In genomic region chr12:52038352-52038751, GRCm38 (mm10) we compare ENCODE assay signal across 12 mouse cellular contexts. TPM values are rescaled to one million over a fixed set of nuclear protein-coding genes. Genes with fewer than 3 reads are reported as not detected.
DNase-seq lines count a peak whose midpoint lies in the region; ATAC-seq lines count a peak whose summit lies in the region.
"Had no signal": no experiment of that assay in that cellular context is flagged by ENCODE, and none has a peak within 500 bp of the region (broad histone marks: within the 10 kb centered on the region; RNA-seq: fewer than 3 reads in every experiment).

No protein-coding gene starts in this region.

- no peaks in the 10 kb centered on the region for H3K27me3 ChIP-seq in intestine, embryonic 14.5 days (replicated peaks; ENCODE audit: control insufficient read depth, insufficient read depth, low read length)
- H3K27me3 ChIP-seq in intestine, embryonic 16.5 days (replicated peaks; ENCODE audit: control insufficient read depth, insufficient read depth, low read length) = no peaks in the 10 kb centered on the region
- H3K27me3 ChIP-seq: neural tube, embryonic 12.5 days had no signal

- peak; percentile 40; the same call in 1 of the 2 replicates for ATAC-seq in intestine, embryonic 14.5 days (replicated peaks; ENCODE audit: low FRiP score, low TSS enrichment, low read depth)
- no peak; the same call in 1 of the 2 replicates for ATAC-seq in intestine, embryonic 16.5 days
- ATAC-seq in CD4-positive, CD25-positive, alpha-beta regulatory T cell, adult 4 months = peak; percentile 43
- ATAC-seq in megakaryocyte-erythroid progenitor cell, adult 5-6 weeks (replicated peaks; ENCODE audit: low FRiP score, low TSS enrichment, poor library complexity, severe bottlenecking) = peak; percentile 68

- no peaks in the 10 kb centered on the region for H3K36me3 ChIP-seq in intestine, embryonic 14.5 days (ENCODE audit: control insufficient read depth, insufficient read depth, low read length)
- no peaks in the 10 kb centered on the region for H3K36me3 ChIP-seq in intestine, embryonic 16.5 days (ENCODE audit: control insufficient read depth, insufficient read depth, low read length)
- H3K36me3 ChIP-seq: neural tube, embryonic 12.5 days had no signal

- no peak overlapping the region for H3K4me2 ChIP-seq in intestine, embryonic 14.5 days (ENCODE audit: low read length)
- no peak overlapping the region for H3K4me2 ChIP-seq in intestine, embryonic 16.5 days (ENCODE audit: low read depth, low read length)
- H3K4me2 ChIP-seq: neural tube, embryonic 12.5 days had no signal

- no peak overlapping the region for H3K9ac ChIP-seq in intestine, embryonic 14.5 days (ENCODE audit: low read length)
- no peak overlapping the region for H3K9ac ChIP-seq in intestine, embryonic 16.5 days (ENCODE audit: low read depth, low read length)
- H3K9ac ChIP-seq: neural tube, embryonic 12.5 days had no signal

- intact Hi-C loops in gastrocnemius, postnatal 36 days (cut with DNase I) = no loop called here

- H3K4me1 ChIP-seq in intestine, embryonic 14.5 days (replicated peaks; ENCODE audit: control insufficient read depth, insufficient read depth, low read length) = no peaks in the 10 kb centered on the region
- H3K4me1 ChIP-seq in intestine, embryonic 16.5 days (ENCODE audit: control insufficient read depth, insufficient read depth, low read length) = no peaks in the 10 kb centered on the region
- H3K4me1 ChIP-seq: neural tube, embryonic 12.5 days had no signal

- H3K4me3 ChIP-seq in intestine, embryonic 14.5 days (ENCODE audit: low read depth, low read length) = no peak overlapping the region
- H3K4me3 ChIP-seq in intestine, embryonic 16.5 days (ENCODE audit: low read length) = no peak overlapping the region
- H3K4me3 ChIP-seq: neural tube, embryonic 12.5 days had no signal

- 53% methylated on average over 3 of the region's 3 CpGs for WGBS in intestine, embryonic 14.5 days
- WGBS in intestine, embryonic 16.5 days = 45% methylated on average over 3 of the region's 3 CpGs

- DNase-seq in intestine, embryonic 14.5 days (ENCODE audit: low spot score) = peak; percentile 51
- DNase-seq in adipocyte (ENCODE audit: low spot score) = peak; percentile 59
- DNase-seq in adrenal gland, postnatal 10 days = no peak
- DNase-seq in layer of hippocampus, adult 8-10 months (ENCODE audit: low spot score in 2 of 2) = no peak
- no peak for DNase-seq in gastrocnemius, postnatal 36 days
- DNase-seq: adrenal gland, adult 8-10 months had no signal

- no peak overlapping the region for H3K27ac ChIP-seq in intestine, embryonic 14.5 days (ENCODE audit: low read depth)
- H3K27ac ChIP-seq in intestine, embryonic 16.5 days (ENCODE audit: low read length) = no peak overlapping the region
- H3K27ac ChIP-seq: neural tube, embryonic 12.5 days had no signal

- 0 out of 2 replicates have a peak, but pooled peaks cover 2% of the 10 kb centered on the region for H3K9me3 ChIP-seq in intestine, embryonic 14.5 days (ENCODE audit: control insufficient read depth, low read length)
- H3K9me3 ChIP-seq in intestine, embryonic 16.5 days (ENCODE audit: control insufficient read depth, low read length) = no peaks in the 10 kb centered on the region
- H3K9me3 ChIP-seq: neural tube, embryonic 12.5 days had no signal

RNA-seq across cellular contexts. Expression of gene Gpr33, which starts 10.5 kb away (rescaled TPM):
- not detected in 2 replicates for polyA plus RNA-seq in intestine, embryonic 14.5 days (2014; fragmentation: Nextera tagmentation; extraction: Ambion mirVana)
- polyA plus RNA-seq in intestine, embryonic 16.5 days (2015; fragmentation: Nextera tagmentation; extraction: Ambion mirVana) = not detected in 2 replicates
- polyA plus RNA-seq in CD4-positive, CD25-positive, alpha-beta regulatory T cell, adult 4 months (2017; shearing (Covaris generic)) = not detected
- not detected in 2 replicates for total RNA-seq in megakaryocyte-erythroid progenitor cell, adult 5-6 weeks (2014; fragmentation: Nextera tagmentation)
- total RNA-seq in megakaryocyte-erythroid progenitor cell, adult 5-6 weeks (2017) = not detected in 2 replicates
- not detected for total RNA-seq in adrenal gland, postnatal 10 days (2021)
- total RNA-seq in layer of hippocampus, adult 8-10 months (2022) = not detected
- not detected for total RNA-seq in gastrocnemius, postnatal 36 days (2021)
- total RNA-seq: adrenal gland, adult 8-10 months; gastrocnemius, adult 8-10 months; left cerebral cortex, postnatal 14 days had no signal
- polyA plus RNA-seq: neural tube, embryonic 12.5 days had no signal

RNA-seq across cellular contexts. Expression of gene Dtd2, which starts 32.1 kb away (rescaled TPM):
- 25.4 and 29.1 TPM in 2 replicates for polyA plus RNA-seq in intestine, embryonic 14.5 days (2014; fragmentation: Nextera tagmentation; extraction: Ambion mirVana)
- polyA plus RNA-seq in intestine, embryonic 16.5 days (2015; fragmentation: Nextera tagmentation; extraction: Ambion mirVana) = 26.5 and 26.8 TPM in 2 replicates
- 10 to 100 TPM; 12.4 to 18.7 TPM for polyA plus RNA-seq in CD4-positive, CD25-positive, alpha-beta regulatory T cell, adult 4 months (2017; shearing (Covaris generic))
- 8.5 and 9.8 TPM in 2 replicates for total RNA-seq in megakaryocyte-erythroid progenitor cell, adult 5-6 weeks (2014; fragmentation: Nextera tagmentation)
- 15.4 and 29.9 TPM in 2 replicates for total RNA-seq in megakaryocyte-erythroid progenitor cell, adult 5-6 weeks (2017)
- total RNA-seq in adrenal gland, postnatal 10 days (2021) = 10 to 100 TPM; 16.7 to 21.1 TPM
- total RNA-seq in layer of hippocampus, adult 8-10 months (2022) = 10 to 100 TPM in 1 of 4 experiments, 1 to 10 TPM in 3; 8.1 to 12.5 (median 9.5) TPM
- total RNA-seq in gastrocnemius, postnatal 36 days (2021) = 1 to 10 TPM; 3.6 to 3.9 TPM

RNA-seq across cellular contexts. Expression of gene Nubpl, which starts 59.2 kb away (rescaled TPM):
- 12.8 and 15.5 TPM in 2 replicates for polyA plus RNA-seq in intestine, embryonic 14.5 days (2014; fragmentation: Nextera tagmentation; extraction: Ambion mirVana)
- 10.7 and 10.9 TPM in 2 replicates for polyA plus RNA-seq in intestine, embryonic 16.5 days (2015; fragmentation: Nextera tagmentation; extraction: Ambion mirVana)
- 1 to 10 TPM; 6.1 to 6.5 TPM for polyA plus RNA-seq in CD4-positive, CD25-positive, alpha-beta regulatory T cell, adult 4 months (2017; shearing (Covaris generic))
- total RNA-seq in megakaryocyte-erythroid progenitor cell, adult 5-6 weeks (2014; fragmentation: Nextera tagmentation) = 7.5 and 8.8 TPM in 2 replicates
- total RNA-seq in megakaryocyte-erythroid progenitor cell, adult 5-6 weeks (2017) = 5.2 and 9.4 TPM in 2 replicates
- total RNA-seq in adrenal gland, postnatal 10 days (2021) = 10 to 100 TPM; 12.9 to 15.7 TPM
- 1 to 10 TPM; 4.0 to 5.1 (median 4.9) TPM for total RNA-seq in layer of hippocampus, adult 8-10 months (2022)
- total RNA-seq in gastrocnemius, postnatal 36 days (2021) = 1 to 10 TPM; 4.5 to 5.8 TPM

Comparison
In these comparisons a context has a peak if more than half of its experiments do, and no peak if none do; other contexts are left out.
1. DNase-seq: peak in intestine, embryonic 14.5 days (single experiment) and adipocyte (single experiment); none in adrenal gland, postnatal 10 days (single experiment), layer of hippocampus, adult 8-10 months (0 of 2) and gastrocnemius, postnatal 36 days (0 of 2).